33 mouse cellular contexts compared by ENCODE assay signal in the genomic region with DNA sequence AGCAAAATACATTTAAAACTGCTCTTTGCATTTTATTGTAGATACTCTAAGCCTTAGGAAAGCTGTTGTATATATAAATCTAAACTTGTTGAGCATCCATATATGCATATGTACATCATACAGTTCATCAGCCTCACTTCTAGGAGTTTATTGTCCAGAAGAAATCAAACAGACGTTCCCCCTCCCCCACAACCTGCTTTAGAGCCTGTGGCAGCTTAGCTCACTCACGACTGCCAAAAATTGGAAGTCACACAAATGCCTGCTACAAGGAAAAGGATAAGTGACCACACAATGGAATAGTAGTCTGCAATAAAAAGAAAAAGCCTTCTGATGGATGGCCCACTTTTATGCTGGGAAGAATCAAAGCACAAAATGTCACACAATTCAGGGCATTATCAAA.
"Had no signal": no experiment of that assay in that cellular context is flagged by ENCODE, and none has a peak within 500 bp of the region (broad histone marks: within the 10 kb centered on the region; RNA-seq: fewer than 3 reads in every experiment).

No protein-coding gene starts in this region.

- DNase-seq: heart, postnatal 10 days; heart, postnatal 14 days; heart, postnatal 36 days; heart, postnatal 4 days; kidney, adult 11 months; kidney, adult 18-20 months; kidney, adult 2 months; kidney, adult 8-10 months; kidney, adult 9 months; kidney, postnatal 10 days; kidney, postnatal 14 days; kidney, postnatal 25 days; kidney, postnatal 36 days; kidney, postnatal 4 days; layer of hippocampus, adult 9-11 months; layer of hippocampus, postnatal 36 days had no signal

- H3K27ac ChIP-seq: heart, embryonic 13.5 days; heart, embryonic 15.5 days; hindbrain, embryonic 10.5 days; hindbrain, embryonic 12.5 days; hindbrain, embryonic 13.5 days; hindbrain, embryonic 14.5 days; hindbrain, embryonic 15.5 days; hindbrain, postnatal 0 days; intestine, embryonic 15.5 days; kidney, embryonic 15.5 days; kidney, postnatal 0 days; layer of hippocampus, adult 2 months; left cerebral cortex, adult 2 months had no signal

- H3K36me3 ChIP-seq: heart, embryonic 13.5 days; heart, embryonic 15.5 days; hindbrain, embryonic 10.5 days; hindbrain, embryonic 12.5 days; hindbrain, embryonic 13.5 days; hindbrain, embryonic 15.5 days; intestine, embryonic 15.5 days; kidney, embryonic 15.5 days had no signal

- H3K4me2 ChIP-seq: heart, embryonic 13.5 days; heart, embryonic 15.5 days; hindbrain, embryonic 12.5 days; hindbrain, embryonic 13.5 days; hindbrain, embryonic 14.5 days; hindbrain, embryonic 15.5 days; intestine, embryonic 15.5 days; kidney, embryonic 15.5 days had no signal

- H3K4me1 ChIP-seq: heart, embryonic 13.5 days; heart, embryonic 15.5 days; hindbrain, embryonic 10.5 days; hindbrain, embryonic 12.5 days; hindbrain, embryonic 13.5 days; hindbrain, embryonic 15.5 days; intestine, embryonic 15.5 days; kidney, embryonic 15.5 days had no signal

- H3K27me3 ChIP-seq: heart, embryonic 13.5 days; heart, embryonic 15.5 days; hindbrain, embryonic 12.5 days; hindbrain, embryonic 13.5 days; hindbrain, embryonic 15.5 days; intestine, embryonic 15.5 days; kidney, embryonic 15.5 days had no signal

- ATAC-seq: hindbrain, embryonic 16.5 days; hindbrain, postnatal 0 days; inflammation-experienced regulatory T-cells, adult 6 months; intestine, embryonic 15.5 days; intestine, embryonic 16.5 days; intestine, postnatal 0 days had no signal

- H3K9me3 ChIP-seq: heart, embryonic 15.5 days; hindbrain, embryonic 10.5 days; hindbrain, embryonic 12.5 days; hindbrain, embryonic 13.5 days; hindbrain, embryonic 15.5 days; intestine, embryonic 15.5 days; kidney, embryonic 15.5 days had no signal

- H3K4me3 ChIP-seq: heart, embryonic 13.5 days; heart, embryonic 15.5 days; hindbrain, embryonic 10.5 days; hindbrain, embryonic 12.5 days; hindbrain, embryonic 13.5 days; hindbrain, embryonic 15.5 days; intestine, embryonic 15.5 days; kidney, embryonic 15.5 days; layer of hippocampus, adult 2 months; left cerebral cortex, adult 2 months had no signal

- H3K9ac ChIP-seq: heart, embryonic 13.5 days; heart, embryonic 15.5 days; hindbrain, embryonic 12.5 days; hindbrain, embryonic 13.5 days; hindbrain, embryonic 14.5 days; hindbrain, embryonic 15.5 days; intestine, embryonic 15.5 days; kidney, embryonic 15.5 days had no signal
